10 mouse cellular contexts compared by ENCODE assay signal in the genomic region with DNA sequence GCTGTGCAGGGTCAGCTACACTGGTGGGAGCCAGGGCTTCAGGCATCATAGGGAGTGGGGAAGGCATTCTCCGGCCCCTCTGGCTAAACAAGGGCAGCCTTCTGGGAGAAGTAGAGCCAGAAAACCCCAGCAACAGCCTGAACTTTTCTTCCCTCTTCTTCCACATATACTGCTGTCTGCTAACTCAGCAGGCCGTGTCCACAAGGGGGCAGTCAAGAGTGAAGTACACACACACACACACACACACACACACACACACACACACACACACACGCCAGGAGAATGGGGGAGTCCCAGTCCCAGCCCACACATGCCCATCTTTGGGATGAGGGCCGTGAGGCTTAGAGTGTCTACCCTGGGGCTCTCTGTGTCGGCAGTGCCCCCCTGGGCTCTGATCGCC.
DNase-seq lines count a peak whose midpoint lies in the region; ATAC-seq and TF ChIP-seq lines count a peak whose summit lies in the region.
"Had no signal": no experiment of that assay in that cellular context is flagged by ENCODE, and none has a peak within 500 bp of the region (broad histone marks: within the 10 kb centered on the region; RNA-seq: fewer than 3 reads in every experiment).

No protein-coding gene starts in this region.

- no peaks in the 10 kb centered on the region for H3K36me3 ChIP-seq in kidney, embryonic 16.5 days (ENCODE audit: insufficient read depth, low read length)
- H3K36me3 ChIP-seq in lung, postnatal 0 days (ENCODE audit: insufficient read depth, low read length): no peaks in the 10 kb centered on the region
- H3K36me3 ChIP-seq: limb, embryonic 12.5 days; neural tube, embryonic 15.5 days had no signal

- TF ChIP-seq CTCF in lung, postnatal 0 days (IDR thresholded peaks at IDR 0.05): peak; percentile 66

- no peak overlapping the region for H3K27ac ChIP-seq in kidney, embryonic 16.5 days (ENCODE audit: low read length)
- no peak overlapping the region for H3K27ac ChIP-seq in lung, postnatal 0 days (ENCODE audit: low read length)
- H3K27ac ChIP-seq: limb, embryonic 12.5 days; neural tube, embryonic 15.5 days had no signal

- no peak for ATAC-seq in CD4-positive, CD25-positive, alpha-beta regulatory T cell, adult 4 months
- no peak for ATAC-seq in kidney, embryonic 16.5 days (ENCODE audit: low FRiP score, low TSS enrichment)
- no peak for ATAC-seq in lung, postnatal 0 days

- no peak overlapping the region for H3K4me3 ChIP-seq in kidney, embryonic 16.5 days (ENCODE audit: low read length)
- no peak overlapping the region for H3K4me3 ChIP-seq in lung, postnatal 0 days (ENCODE audit: low read depth, low read length)
- H3K4me3 ChIP-seq: limb, embryonic 12.5 days; neural tube, embryonic 15.5 days had no signal

- WGBS in kidney, embryonic 16.5 days: 82% methylated on average over 6 of the region's 6 CpGs
- 61% methylated on average over 6 of the region's 6 CpGs for WGBS in lung, postnatal 0 days

- no peak overlapping the region for H3K4me2 ChIP-seq in kidney, embryonic 16.5 days (replicated peaks; ENCODE audit: low read depth, low read length)
- no peak overlapping the region for H3K4me2 ChIP-seq in lung, postnatal 0 days (replicated peaks; ENCODE audit: low read depth, low read length)
- H3K4me2 ChIP-seq: limb, embryonic 12.5 days; neural tube, embryonic 15.5 days had no signal

- DNase-seq in CD4-positive, CD25-positive, alpha-beta regulatory T cell, adult 2 months (ENCODE audit: low read depth, low spot score): peak; percentile 28
- DNase-seq in kidney, postnatal 4 days: peak; percentile 74 to 76
- DNase-seq in ZHBTc4 (ENCODE audit: low read depth, low spot score): peak; percentile 78
- no peak for DNase-seq in lung, postnatal 0 days (ENCODE audit: low spot score)
- no peak for DNase-seq in frontal cortex, postnatal 25 days (ENCODE audit: low spot score in 2 of 2)
- no peak for DNase-seq in layer of hippocampus, adult 18-20 months (ENCODE audit: low spot score in 2 of 2)

- no peaks in the 10 kb centered on the region for H3K27me3 ChIP-seq in kidney, embryonic 16.5 days (ENCODE audit: insufficient read depth, low read length)
- no peaks in the 10 kb centered on the region for H3K27me3 ChIP-seq in lung, postnatal 0 days (replicated peaks; ENCODE audit: insufficient read depth, low read length)
- H3K27me3 ChIP-seq: limb, embryonic 12.5 days; neural tube, embryonic 15.5 days had no signal

- peaks cover 6% of the 10 kb centered on the region; the same call in 1 of the 2 replicates for H3K4me1 ChIP-seq in kidney, embryonic 16.5 days (ENCODE audit: insufficient read depth, low read length)
- no peaks in the 10 kb centered on the region for H3K4me1 ChIP-seq in lung, postnatal 0 days (ENCODE audit: insufficient read depth, low read depth, low read length)
- H3K4me1 ChIP-seq: neural tube, embryonic 15.5 days had no signal

- no peak overlapping the region for H3K9ac ChIP-seq in kidney, embryonic 16.5 days (replicated peaks; ENCODE audit: low read length)
- no peak overlapping the region for H3K9ac ChIP-seq in lung, postnatal 0 days (replicated peaks; ENCODE audit: low read depth)
- H3K9ac ChIP-seq: limb, embryonic 12.5 days; neural tube, embryonic 15.5 days had no signal

- TF ChIP-seq EP300 in lung, postnatal 0 days (IDR thresholded peaks at IDR 0.05): no peak

- H3K9me3 ChIP-seq in kidney, embryonic 16.5 days (ENCODE audit: low read length): no peaks in the 10 kb centered on the region
- no peaks in the 10 kb centered on the region for H3K9me3 ChIP-seq in lung, postnatal 0 days (ENCODE audit: low read length)
- H3K9me3 ChIP-seq: limb, embryonic 12.5 days; neural tube, embryonic 15.5 days had no signal

Comparison
In these comparisons a context has a peak if more than half of its experiments do, and no peak if none do; other contexts are left out.
1. DNase-seq: peak in CD4-positive, CD25-positive, alpha-beta regulatory T cell, adult 2 months (single experiment), kidney, postnatal 4 days (2 of 2) and ZHBTc4 (single experiment); none in lung, postnatal 0 days (single experiment), frontal cortex, postnatal 25 days (0 of 2) and layer of hippocampus, adult 18-20 months (0 of 2).